Mouse (Mus musculus): Measurements from ENCODE around the gene Nptx1. TPM values are rescaled to one million over a fixed set of nuclear protein-coding genes. Genes with fewer than 3 reads are reported as not detected.

Gene Nptx1
- polyA plus RNA-seq, 1 experiment from 2014 or later, result 0.66 TPM

- peaks cover 96% of the 10 kb centered on the region for H3K27me3 ChIP-seq (replicated peaks)
- 51% methylated on average over 10 of the region's 10 CpGs for whole genome bisulfite sequencing
Observed at GRCm38 (mm10) chr11:119550546-119551335, 3.2 kb upstream of the Nptx1 start.

GRCm38 (mm10) chr11:119549371-119549811 is 1.8 kb upstream of the Nptx1 start:
- H3K9me3 ChIP-seq, result no peaks in the 10 kb centered on the region
- WGBS, result under 1% methylated on average over 43 of the region's 43 CpGs
- peak overlapping the region; percentile 90 for H3K4me2 ChIP-seq
- no peaks in the 10 kb centered on the region for H3K36me3 ChIP-seq
- peak overlapping the region; percentile 59 for H3K4me3 ChIP-seq
- peak overlapping the region; percentile 52 for H3K9ac ChIP-seq
- peaks cover 54% of the 10 kb centered on the region for H3K4me1 ChIP-seq
- H3K27me3 ChIP-seq (replicated peaks), result peaks cover 97% of the 10 kb centered on the region
- no peak for ATAC-seq (ENCODE audit: extremely low read depth, insufficient number of reproducible peaks, low FRiP score, low TSS enrichment)
- no peak overlapping the region for H3K27ac ChIP-seq (replicated peaks)

More at GRCm38 (mm10) chr11:119550546-119551335, 3.2 kb upstream of the Nptx1 start:
- Histone ChIP-seq H3K4me2 (no peak overlapping the region), H3K9ac (no peak overlapping the region), H3K4me3 (no peak overlapping the region), H3K4me1 (peaks cover 50% of the 10 kb centered on the region), H3K9me3 (no peaks in the 10 kb centered on the region), H3K36me3 (no peaks in the 10 kb centered on the region), H3K27ac (replicated peaks) (no peak overlapping the region)
- ATAC-seq (ENCODE audit: extremely low read depth, insufficient number of reproducible peaks, low FRiP score, low TSS enrichment), result no peak; the same call in 1 of the 2 replicates

GRCm38 (mm10) chr11:119548741-119549370 is 1.3 kb upstream of the Nptx1 start:
- peaks cover 54% of the 10 kb centered on the region for H3K4me1 ChIP-seq
- WGBS, result 2% methylated on average over 37 of the region's 37 CpGs

GRCm38 (mm10) chr11:119547951-119548591 is 518 bp upstream of the Nptx1 start:
- WGBS, result 1% methylated on average over 39 of the region's 39 CpGs
- peak overlapping the region; percentile 74 for H3K9ac ChIP-seq
- H3K27ac ChIP-seq (replicated peaks), result no peak overlapping the region
- no peaks in the 10 kb centered on the region for H3K36me3 ChIP-seq
- no peak for ATAC-seq (ENCODE audit: extremely low read depth, insufficient number of reproducible peaks, low FRiP score, low TSS enrichment)
- H3K9me3 ChIP-seq, result no peaks in the 10 kb centered on the region
- H3K27me3 ChIP-seq (replicated peaks), result peaks cover 97% of the 10 kb centered on the region
- peak overlapping the region; percentile 90 for H3K4me2 ChIP-seq
- H3K4me3 ChIP-seq, result peak overlapping the region; percentile 59
- H3K4me1 ChIP-seq, result peaks cover 54% of the 10 kb centered on the region

More at GRCm38 (mm10) chr11:119548741-119549370, 1.3 kb upstream of the Nptx1 start:
- Histone ChIP-seq H3K27me3 (replicated peaks) (peaks cover 97% of the 10 kb centered on the region), H3K9ac (peak overlapping the region; percentile 52), H3K4me2 (peak overlapping the region; percentile 90), H3K4me3 (peak overlapping the region; percentile 59), H3K9me3 (no peaks in the 10 kb centered on the region), H3K27ac (replicated peaks) (no peak overlapping the region), H3K36me3 (no peaks in the 10 kb centered on the region)
- ATAC-seq (ENCODE audit: extremely low read depth, insufficient number of reproducible peaks, low FRiP score, low TSS enrichment), result no peak

- no peak for ATAC-seq (ENCODE audit: extremely low read depth, insufficient number of reproducible peaks, low FRiP score, low TSS enrichment)
- WGBS, result under 1% methylated on average over 46 of the region's 46 CpGs
Observed at GRCm38 (mm10) chr11:119546496-119547182, 914 bp downstream of the Nptx1 start.

GRCm38 (mm10) chr11:119545741-119546495 is 1.6 kb downstream of the Nptx1 start:
- no peak for ATAC-seq (ENCODE audit: extremely low read depth, insufficient number of reproducible peaks, low FRiP score, low TSS enrichment)
- 0 out of 2 replicates have a peak overlapping the region, but pooled peaks have one; percentile 74 for H3K9ac ChIP-seq
- H3K9me3 ChIP-seq, result no peaks in the 10 kb centered on the region
- H3K4me3 ChIP-seq, result peak overlapping the region; percentile 59
- H3K27me3 ChIP-seq (replicated peaks), result peaks cover 100% of the 10 kb centered on the region
- H3K4me1 ChIP-seq, result peaks cover 43% of the 10 kb centered on the region
- 8% methylated on average over 10 of the region's 10 CpGs for WGBS
- no peaks in the 10 kb centered on the region for H3K36me3 ChIP-seq
- peak overlapping the region; percentile 90 for H3K4me2 ChIP-seq
- no peak overlapping the region for H3K27ac ChIP-seq (replicated peaks)

More at GRCm38 (mm10) chr11:119546496-119547182, 914 bp downstream of the Nptx1 start:
- no peaks in the 10 kb centered on the region for H3K9me3 ChIP-seq
- H3K36me3 ChIP-seq, result no peaks in the 10 kb centered on the region
- H3K4me1 ChIP-seq, result peaks cover 43% of the 10 kb centered on the region
- H3K27me3 ChIP-seq (replicated peaks), result peaks cover 100% of the 10 kb centered on the region
- H3K9ac ChIP-seq, result peak overlapping the region; percentile 74
- H3K4me2 ChIP-seq, result peak overlapping the region; percentile 90
- no peak overlapping the region for H3K27ac ChIP-seq (replicated peaks)
- H3K4me3 ChIP-seq, result peak overlapping the region; percentile 59

- 44% methylated on average over 3 of the region's 3 CpGs for WGBS
- Histone ChIP-seq H3K27ac (replicated peaks) (no peak overlapping the region), H3K36me3 (no peaks in the 10 kb centered on the region), H3K4me3 (no peak overlapping the region), H3K4me2 (no peak overlapping the region), H3K4me1 (peaks cover 43% of the 10 kb centered on the region), H3K27me3 (replicated peaks) (peaks cover 100% of the 10 kb centered on the region), H3K9me3 (no peaks in the 10 kb centered on the region), H3K9ac (no peak overlapping the region)
- no peak for ATAC-seq (ENCODE audit: extremely low read depth, insufficient number of reproducible peaks, low FRiP score, low TSS enrichment)
Observed at GRCm38 (mm10) chr11:119545281-119545680, 2.3 kb downstream of the Nptx1 start.

- WGBS, result 79% methylated on average over 15 of the region's 15 CpGs
- no peak for ATAC-seq (ENCODE audit: extremely low read depth, insufficient number of reproducible peaks, low FRiP score, low TSS enrichment)
- no peak overlapping the region for H3K9ac ChIP-seq
Observed at GRCm38 (mm10) chr11:119544518-119545105, 2.9 kb downstream of the Nptx1 start.

GRCm38 (mm10) chr11:119543816-119544517 is 3.6 kb downstream of the Nptx1 start:
- H3K36me3 ChIP-seq, result no peaks in the 10 kb centered on the region
- H3K9ac ChIP-seq, result no peak overlapping the region
- peaks cover 35% of the 10 kb centered on the region for H3K4me1 ChIP-seq
- H3K27ac ChIP-seq (replicated peaks), result no peak overlapping the region
- H3K4me3 ChIP-seq, result no peak overlapping the region
- H3K9me3 ChIP-seq, result no peaks in the 10 kb centered on the region
- peaks cover 100% of the 10 kb centered on the region for H3K27me3 ChIP-seq (replicated peaks)
- no peak for ATAC-seq (ENCODE audit: extremely low read depth, insufficient number of reproducible peaks, low FRiP score, low TSS enrichment)
- 42% methylated on average over 16 of the region's 16 CpGs for WGBS
- H3K4me2 ChIP-seq, result no peak overlapping the region

More at GRCm38 (mm10) chr11:119544518-119545105, 2.9 kb downstream of the Nptx1 start:
- H3K4me1 ChIP-seq, result peaks cover 41% of the 10 kb centered on the region
- H3K27me3 ChIP-seq (replicated peaks), result peaks cover 100% of the 10 kb centered on the region
- no peak overlapping the region for H3K4me2 ChIP-seq
- no peaks in the 10 kb centered on the region for H3K36me3 ChIP-seq
- no peaks in the 10 kb centered on the region for H3K9me3 ChIP-seq
- no peak overlapping the region for H3K27ac ChIP-seq (replicated peaks)
- H3K4me3 ChIP-seq, result no peak overlapping the region
